Mouse (Mus musculus) forelimb bud, embryonic 11.5 days (tissue): Measurements from ENCODE around the gene Ifi204.
"Not testable (repeated sequence)": the region's sequence is repeated elsewhere in the genome, so short reads cannot be mapped to it uniquely, and the experiment has no call there.

Experiments used
- DNase-seq: peaks from one replicate; pipeline ENCODE4 v3.0.0-alpha.2; 2012; ENCODE audit warnings: low read depth, low spot score

The Ifi204 gene

GRCm38 (mm10) chr1:173766848-173767617 is at the start of gene Ifi204:
Gene Ifi204, minus strand, starts transcription at chr1:173766943.
- DNase-seq, result not testable (repeated sequence)

DNA sequence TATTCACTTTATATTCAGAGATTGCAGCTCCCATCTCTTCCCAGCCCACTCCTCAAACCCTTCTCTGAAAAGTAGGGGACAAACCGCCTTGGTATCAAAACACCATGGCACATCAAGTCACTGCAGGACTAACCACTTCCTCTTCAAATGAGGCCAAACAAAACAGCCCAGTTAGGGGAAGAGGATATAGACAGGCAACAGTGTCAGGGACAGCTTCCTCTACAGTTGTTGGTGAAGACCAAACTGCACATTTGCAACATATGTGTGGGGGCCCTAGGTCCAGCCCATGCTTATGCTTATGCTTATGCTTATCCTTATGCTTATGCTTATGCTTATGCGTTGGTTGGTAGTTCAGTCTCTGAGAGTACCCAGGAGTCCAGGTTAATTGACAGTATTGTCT is 42.6 kb upstream of the Ifi204 start:
- not testable (repeated sequence) for DNase-seq

GRCm38 (mm10) chr1:173802689-173803281 is 36.0 kb upstream of the Ifi204 start:
- not testable (repeated sequence) for DNase-seq

GRCm38 (mm10) chr1:173802207-173802606 is 35.5 kb upstream of the Ifi204 start:
- DNase-seq, result not testable (repeated sequence)

GRCm38 (mm10) chr1:173801791-173802190 is 35.0 kb upstream of the Ifi204 start:
- not testable (repeated sequence) for DNase-seq

DNA sequence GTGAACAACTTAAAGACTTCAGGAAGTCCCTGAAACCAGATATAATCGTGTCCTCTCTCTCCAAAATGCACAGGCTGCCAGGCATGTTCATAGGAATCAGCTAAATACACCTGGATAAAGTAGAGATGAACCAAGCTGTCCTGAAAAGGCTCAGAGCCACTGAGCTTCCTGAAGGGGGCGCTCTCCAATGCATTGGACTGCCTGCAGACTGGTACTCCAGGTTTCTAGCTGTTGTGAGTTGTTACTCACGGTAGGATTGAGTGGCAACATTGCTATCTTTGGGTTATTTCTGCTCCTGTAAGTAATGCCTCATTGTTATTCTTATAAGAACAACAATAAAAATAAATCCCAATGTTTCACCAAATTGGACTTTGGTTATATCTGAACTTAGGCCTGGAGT is 6.7 kb upstream of the Ifi204 start:
- DNase-seq, result not testable (repeated sequence)

DNA sequence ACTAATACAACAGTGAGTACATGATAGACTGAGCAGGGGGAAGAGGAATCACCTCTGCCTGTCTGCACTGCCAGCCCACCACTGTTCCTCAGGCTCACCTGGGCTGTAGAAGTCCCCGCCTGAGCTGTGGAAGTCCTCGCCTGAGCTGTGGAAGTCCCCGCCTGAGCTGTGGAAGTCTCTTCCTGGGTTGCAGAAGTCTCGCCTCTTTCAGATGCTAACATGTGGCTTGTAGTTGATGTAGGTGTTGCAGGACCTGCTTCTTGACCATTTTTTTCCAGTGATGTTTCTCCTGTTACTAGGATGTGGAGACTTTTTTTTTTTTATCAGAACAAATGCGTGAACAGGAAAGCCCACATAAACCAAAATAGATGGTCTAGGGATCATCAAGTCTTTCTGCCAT is 6.7 kb downstream of the Ifi204 start:
- DNase-seq, result not testable (repeated sequence)

- DNase-seq, result no peak
Observed at GRCm38 (mm10) chr1:173742262-173742661, 24.5 kb downstream of the Ifi204 start.

- no peak for DNase-seq
Observed at GRCm38 (mm10) chr1:173741656-173742055, 25.1 kb downstream of the Ifi204 start, which contains the start of gene Ifi207. Gene Ifi207, minus strand, starts transcription at chr1:173741747.

DNA sequence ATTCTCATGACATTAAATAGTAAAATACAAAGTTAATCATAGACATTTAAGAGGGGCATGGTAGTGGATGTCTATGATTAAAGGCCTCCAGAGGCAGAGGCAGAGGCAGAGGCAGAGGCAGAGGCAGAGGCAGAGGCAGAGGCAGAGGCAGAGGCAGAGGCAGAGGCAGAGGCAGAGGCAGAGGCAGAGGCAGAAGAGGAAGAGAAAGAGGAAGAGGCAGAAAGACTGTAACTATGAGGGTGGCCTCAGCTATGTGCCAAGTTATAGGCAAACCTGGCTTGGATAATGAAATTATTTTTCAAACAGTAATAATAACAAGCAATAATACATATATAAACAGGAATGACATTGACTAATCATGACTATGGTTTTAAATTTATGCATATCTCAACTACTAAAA is 26.2 kb downstream of the Ifi204 start:
- DNase-seq, result no peak

DNA sequence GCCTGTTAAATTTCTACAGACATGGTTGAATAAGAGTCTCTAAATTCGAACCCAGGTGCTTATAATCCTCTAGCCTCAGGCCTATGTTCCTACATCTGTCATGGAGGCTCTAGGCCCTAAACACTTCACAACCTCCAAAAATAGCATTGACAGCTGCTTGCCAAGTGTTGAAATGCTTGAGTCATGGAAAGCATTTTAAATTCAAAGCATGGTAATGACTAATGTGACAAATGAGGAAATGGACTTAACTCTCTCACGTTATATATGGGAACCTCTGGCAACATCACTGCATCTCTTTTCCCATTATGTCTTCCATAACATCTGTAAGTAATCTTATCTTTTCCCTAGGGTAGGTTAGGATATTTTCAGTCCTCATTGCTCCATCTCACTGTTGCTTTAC is 29.8 kb downstream of the Ifi204 start:
- DNase-seq, result no peak

DNA sequence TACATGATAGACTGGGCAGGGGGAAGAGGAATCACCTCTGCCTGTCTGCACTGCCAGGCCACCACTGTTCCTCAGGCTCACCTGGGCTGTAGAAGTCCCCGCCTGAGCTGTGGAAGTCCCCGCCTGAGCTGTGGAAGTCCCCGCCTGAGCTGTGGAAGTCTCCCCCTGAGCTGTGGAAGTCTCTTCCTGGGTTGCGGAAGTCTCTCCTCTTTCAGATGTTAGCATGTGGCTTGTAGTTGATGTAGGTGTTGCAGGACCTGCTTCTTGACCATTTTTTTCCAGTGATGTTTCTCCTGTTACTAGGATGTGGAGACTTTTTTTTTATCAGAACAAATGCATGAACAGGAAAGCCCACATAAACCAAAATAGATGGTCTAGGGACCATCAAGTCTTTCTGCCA is 31.7 kb downstream of the Ifi204 start:
- not testable (repeated sequence) for DNase-seq

GRCm38 (mm10) chr1:173733219-173733618 is 33.5 kb downstream of the Ifi204 start:
- no peak for DNase-seq
